8 mouse cellular contexts compared by ENCODE assay signal in genomic region chr14:75863549-75864409, GRCm38 (mm10). TPM values are rescaled to one million over a fixed set of nuclear protein-coding genes. Genes with fewer than 3 reads are reported as not detected.
DNase-seq lines count a peak whose midpoint lies in the region; ATAC-seq and TF ChIP-seq lines count a peak whose summit lies in the region.

No protein-coding gene starts in this region.

- H3K9me3 ChIP-seq in embryonic facial prominence, embryonic 13.5 days, result no peaks in the 10 kb centered on the region
- peaks cover 9% of the 10 kb centered on the region; the same call in 1 of the 2 replicates for H3K9me3 ChIP-seq in heart, embryonic 13.5 days
- H3K9me3 ChIP-seq in kidney, postnatal 0 days (replicated peaks; ENCODE audit: low read length), result no peaks in the 10 kb centered on the region
- H3K9me3 ChIP-seq in stomach, embryonic 14.5 days (ENCODE audit: control insufficient read depth, low read depth, low read length), result no peaks in the 10 kb centered on the region; the same call in 1 of the 2 replicates

- H3K4me3 ChIP-seq in embryonic facial prominence, embryonic 13.5 days, result no peak overlapping the region
- H3K4me3 ChIP-seq in heart, embryonic 13.5 days, result no peak overlapping the region
- H3K4me3 ChIP-seq in kidney, postnatal 0 days (replicated peaks; ENCODE audit: low read depth, low read length), result no peak overlapping the region
- H3K4me3 ChIP-seq in stomach, embryonic 14.5 days (ENCODE audit: low read depth, low read length), result no peak overlapping the region
- no peak overlapping the region for H3K4me3 ChIP-seq in left cerebral cortex, adult 2 months

- no peak for TF ChIP-seq CTCF in kidney, postnatal 0 days (IDR thresholded peaks at IDR 0.05; ENCODE audit: low read depth)
- TF ChIP-seq CTCF in left cerebral cortex, adult 2 months (IDR thresholded peaks at IDR 0.05), result no peak

- ATAC-seq in embryonic facial prominence, embryonic 13.5 days (ENCODE audit: insufficient number of reproducible peaks, insufficient read depth, low FRiP score, low TSS enrichment, low read depth), result peak; percentile 81
- peak; percentile 85 for ATAC-seq in heart, embryonic 13.5 days (ENCODE audit: extremely low read depth, insufficient number of reproducible peaks, low FRiP score, low TSS enrichment)
- peak; percentile 95 for ATAC-seq in kidney, postnatal 0 days (replicated peaks; ENCODE audit: low FRiP score, low read depth)
- ATAC-seq in stomach, embryonic 14.5 days (ENCODE audit: insufficient number of reproducible peaks, insufficient read depth, low FRiP score, low read depth), result peak; percentile 93

- no peak overlapping the region for H3K9ac ChIP-seq in embryonic facial prominence, embryonic 13.5 days
- H3K9ac ChIP-seq in heart, embryonic 13.5 days, result peak overlapping the region; percentile 65
- H3K9ac ChIP-seq in kidney, postnatal 0 days (ENCODE audit: low read depth, low read length), result no peak overlapping the region
- no peak overlapping the region for H3K9ac ChIP-seq in stomach, embryonic 14.5 days (replicated peaks; ENCODE audit: low read depth, low read length)

- no peaks in the 10 kb centered on the region for H3K27me3 ChIP-seq in embryonic facial prominence, embryonic 13.5 days
- H3K27me3 ChIP-seq in heart, embryonic 13.5 days (replicated peaks), result no peaks in the 10 kb centered on the region
- H3K27me3 ChIP-seq in kidney, postnatal 0 days (ENCODE audit: insufficient read depth, low read length), result no peaks in the 10 kb centered on the region
- no peaks in the 10 kb centered on the region for H3K27me3 ChIP-seq in stomach, embryonic 14.5 days (ENCODE audit: control insufficient read depth, insufficient read depth, low read length)

- H3K36me3 ChIP-seq in embryonic facial prominence, embryonic 13.5 days, result no peaks in the 10 kb centered on the region
- H3K36me3 ChIP-seq in heart, embryonic 13.5 days, result no peaks in the 10 kb centered on the region
- no peaks in the 10 kb centered on the region for H3K36me3 ChIP-seq in kidney, postnatal 0 days (ENCODE audit: insufficient read depth, low read length)
- H3K36me3 ChIP-seq in stomach, embryonic 14.5 days (ENCODE audit: control insufficient read depth, insufficient read depth, low read length), result no peaks in the 10 kb centered on the region

- intact Hi-C loops in left cerebral cortex, adult 2 months (cut with DNase I), result no loop called here

- 12% methylated on average over 7 of the region's 7 CpGs for WGBS in embryonic facial prominence, embryonic 13.5 days
- 25% methylated on average over 7 of the region's 7 CpGs for WGBS in heart, embryonic 13.5 days
- 10% methylated on average over 7 of the region's 7 CpGs for WGBS in kidney, postnatal 0 days
- 10% methylated on average over 7 of the region's 7 CpGs for WGBS in stomach, embryonic 14.5 days

- H3K4me2 ChIP-seq in embryonic facial prominence, embryonic 13.5 days, result no peak overlapping the region
- H3K4me2 ChIP-seq in heart, embryonic 13.5 days, result peak overlapping the region; percentile 38
- no peak overlapping the region for H3K4me2 ChIP-seq in kidney, postnatal 0 days (ENCODE audit: low read length)
- H3K4me2 ChIP-seq in stomach, embryonic 14.5 days (replicated peaks; ENCODE audit: low read depth, low read length), result no peak overlapping the region

- peak overlapping the region; percentile 69 for H3K27ac ChIP-seq in embryonic facial prominence, embryonic 13.5 days
- H3K27ac ChIP-seq in heart, embryonic 13.5 days (replicated peaks), result peak overlapping the region; percentile 96
- H3K27ac ChIP-seq in kidney, postnatal 0 days, result peak overlapping the region; percentile 84
- peak overlapping the region; percentile 85 for H3K27ac ChIP-seq in stomach, embryonic 14.5 days (ENCODE audit: low read length)
- no peak overlapping the region; the same call in 1 of the 2 replicates for H3K27ac ChIP-seq in left cerebral cortex, adult 2 months

- peak; percentile 99 for DNase-seq in R1 (ENCODE audit: low read depth, low spot score)
- DNase-seq in kidney, postnatal 0 days (ENCODE audit: low spot score), result peak; percentile 97
- DNase-seq in lung, postnatal 36 days, result peak; percentile 92
- no peak for DNase-seq in left cerebral cortex, adult 2 months (ENCODE audit: extremely low spot score in 1 of 2, low spot score in 2 of 2)
- no peak for DNase-seq in left cerebral cortex, adult 18-20 months (ENCODE audit: low spot score in 2 of 2)

- peaks cover 10% of the 10 kb centered on the region for H3K4me1 ChIP-seq in embryonic facial prominence, embryonic 13.5 days
- H3K4me1 ChIP-seq in heart, embryonic 13.5 days, result peaks cover 24% of the 10 kb centered on the region
- peaks cover 5% of the 10 kb centered on the region; the same call in 1 of the 2 replicates for H3K4me1 ChIP-seq in kidney, postnatal 0 days (replicated peaks; ENCODE audit: insufficient read depth, low read length)
- peaks cover 16% of the 10 kb centered on the region; the same call in 1 of the 2 replicates for H3K4me1 ChIP-seq in stomach, embryonic 14.5 days (ENCODE audit: control insufficient read depth, insufficient read depth, low read length)

RNA-seq across cellular contexts. Expression of gene Tpt1, which starts 18.9 kb away (rescaled TPM):
- 1,146 and 1,171 TPM in 2 replicates for polyA plus RNA-seq in embryonic facial prominence, embryonic 13.5 days (2015; fragmentation: Nextera tagmentation; extraction: Ambion mirVana)
- polyA plus RNA-seq in heart, embryonic 13.5 days (2015; fragmentation: Nextera tagmentation; extraction: Ambion mirVana), result 849 and 910 TPM in 2 replicates
- polyA plus RNA-seq in kidney, postnatal 0 days (2015; fragmentation: Nextera tagmentation; extraction: Ambion mirVana), result 1,400 and 1,543 TPM in 2 replicates
- polyA plus RNA-seq in stomach, embryonic 14.5 days (2014; fragmentation: Nextera tagmentation; extraction: Ambion mirVana), result 1,351 and 1,352 TPM in 2 replicates
- 100 to 1,000 TPM; 975 to 978 TPM for total RNA-seq in left cerebral cortex, adult 2 months (2021)
- total RNA-seq in left cerebral cortex, adult 18-20 months (2021), result 1,000 to 10,000 TPM in 1 of 2 experiments, 100 to 1,000 TPM in 1; 988 to 1,071 TPM

Comparison
In these comparisons a context has a peak if more than half of its experiments do, and no peak if none do; other contexts are left out.
1. DNase-seq: peak in R1 (single experiment), kidney, postnatal 0 days (single experiment) and lung, postnatal 36 days (single experiment); none in left cerebral cortex, adult 2 months (0 of 2) and left cerebral cortex, adult 18-20 months (0 of 2).
2. Peak in every context shown above with its lines, with median percentiles within 50 percentile points of each other: ATAC-seq.